Mouse (Mus musculus): ENCODE results near the gene Rnf135.
"Not testable (repeated sequence)": the region's sequence is repeated elsewhere in the genome, so short reads cannot be mapped to it uniquely, and the experiment has no call there.

Gene Rnf135

GRCm38 (mm10) chr11:80163362-80164116, 20.1 kb upstream of the Rnf135 start:
- no peak for DNase-seq (ENCODE audit: low read depth)

GRCm38 (mm10) chr11:80164224-80164623, 19.4 kb upstream of the Rnf135 start:
- no peak for DNase-seq (ENCODE audit: low read depth)

GRCm38 (mm10) chr11:80168121-80168520, 15.5 kb upstream of the Rnf135 start:
- no peak for DNase-seq (ENCODE audit: low read depth)

- DNase-seq (ENCODE audit: low read depth), result no peak
Measured at GRCm38 (mm10) chr11:80168611-80169249, 14.9 kb upstream of the Rnf135 start.

GRCm38 (mm10) chr11:80169629-80170028, 14.0 kb upstream of the Rnf135 start:
- DNase-seq (ENCODE audit: low read depth), result no peak

- DNase-seq (ENCODE audit: low read depth), result no peak
Measured at GRCm38 (mm10) chr11:80170351-80170750, 13.3 kb upstream of the Rnf135 start.

GRCm38 (mm10) chr11:80171884-80172283, 11.8 kb upstream of the Rnf135 start:
- no peak for DNase-seq (ENCODE audit: low read depth)

- DNase-seq (ENCODE audit: low read depth), result no peak
Measured at GRCm38 (mm10) chr11:80173963-80174670, 9.5 kb upstream of the Rnf135 start.

GRCm38 (mm10) chr11:80176911-80177895, 6.4 kb upstream of the Rnf135 start:
- DNase-seq (ENCODE audit: low read depth), result peak; percentile 32

GRCm38 (mm10) chr11:80178316-80178715, 5.3 kb upstream of the Rnf135 start:
- no peak for DNase-seq (ENCODE audit: low read depth)

GRCm38 (mm10) chr11:80181021-80181749, 2.5 kb upstream of the Rnf135 start:
- no peak for DNase-seq (ENCODE audit: low read depth)

- DNase-seq (ENCODE audit: low read depth), result not testable (repeated sequence)
Measured at GRCm38 (mm10) chr11:80183054-80183704, 472 bp upstream of the Rnf135 start.

- DNase-seq (ENCODE audit: low read depth), result peak; percentile 31
Measured at GRCm38 (mm10) chr11:80184531-80185071, 950 bp downstream of the Rnf135 start.

GRCm38 (mm10) chr11:80185441-80185976, 1.9 kb downstream of the Rnf135 start:
- not testable (repeated sequence) for DNase-seq (ENCODE audit: low read depth)

GRCm38 (mm10) chr11:80190280-80190679, 6.6 kb downstream of the Rnf135 start:
- DNase-seq (ENCODE audit: low read depth), result no peak

- no peak for DNase-seq (ENCODE audit: low read depth)
Measured at GRCm38 (mm10) chr11:80193827-80194226, 10.2 kb downstream of the Rnf135 start.

GRCm38 (mm10) chr11:80196351-80196750, 12.7 kb downstream of the Rnf135 start:
- no peak for DNase-seq (ENCODE audit: low read depth)

GRCm38 (mm10) chr11:80199316-80199715, 15.7 kb downstream of the Rnf135 start:
- DNase-seq (ENCODE audit: low read depth), result no peak

GRCm38 (mm10) chr11:80199773-80200172, 16.1 kb downstream of the Rnf135 start:
- peak; percentile 35 for DNase-seq (ENCODE audit: low read depth)

- peak; percentile 77 for DNase-seq (ENCODE audit: low read depth)
Measured at GRCm38 (mm10) chr11:80200326-80200725, 16.7 kb downstream of the Rnf135 start.
